Mouse (Mus musculus): ENCODE results near the gene Irgc1.
"Not testable (repeated sequence)": the region's sequence is repeated elsewhere in the genome, so short reads cannot be mapped to it uniquely, and the experiment has no call there.

Irgc1 gene

DNA sequence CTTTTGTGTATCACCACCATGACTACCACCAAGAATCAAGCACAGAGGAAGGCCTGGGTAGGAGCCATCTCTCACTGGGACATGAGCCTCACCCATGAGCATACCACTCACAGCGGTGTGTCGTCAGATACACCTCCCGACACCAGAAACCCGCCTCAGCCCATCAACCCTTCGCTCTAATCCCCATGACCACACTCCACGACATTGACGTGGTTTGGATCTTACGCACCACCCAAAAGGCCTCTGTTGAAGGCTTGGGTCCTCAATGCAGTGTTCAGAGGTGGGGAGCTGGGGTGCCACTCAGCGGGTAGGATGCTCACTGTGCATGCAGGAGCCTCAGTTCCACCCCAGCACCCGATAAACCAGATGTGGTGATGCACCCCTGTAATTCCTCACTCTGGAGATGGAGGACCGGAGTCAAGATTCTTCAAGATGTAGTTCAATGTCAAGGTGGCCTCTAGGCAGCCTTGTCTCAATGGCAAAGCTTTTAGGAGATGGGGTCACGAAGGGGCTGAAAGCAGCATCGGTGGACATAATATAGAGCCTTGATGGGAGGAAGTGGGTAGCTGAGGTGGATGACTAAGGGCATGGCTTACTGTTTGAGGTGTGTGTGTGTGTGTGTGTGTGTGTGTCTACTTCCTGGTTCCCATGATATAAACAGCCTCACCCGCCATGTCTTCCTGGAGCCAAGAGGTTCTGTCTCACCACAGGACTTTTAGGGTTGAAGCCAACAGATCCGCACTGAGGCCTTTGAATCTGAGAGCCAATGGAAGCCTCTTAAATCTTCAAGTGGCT, 21.3 kb downstream of the Irgc1 start:
- DNase-seq, result no peak

DNA sequence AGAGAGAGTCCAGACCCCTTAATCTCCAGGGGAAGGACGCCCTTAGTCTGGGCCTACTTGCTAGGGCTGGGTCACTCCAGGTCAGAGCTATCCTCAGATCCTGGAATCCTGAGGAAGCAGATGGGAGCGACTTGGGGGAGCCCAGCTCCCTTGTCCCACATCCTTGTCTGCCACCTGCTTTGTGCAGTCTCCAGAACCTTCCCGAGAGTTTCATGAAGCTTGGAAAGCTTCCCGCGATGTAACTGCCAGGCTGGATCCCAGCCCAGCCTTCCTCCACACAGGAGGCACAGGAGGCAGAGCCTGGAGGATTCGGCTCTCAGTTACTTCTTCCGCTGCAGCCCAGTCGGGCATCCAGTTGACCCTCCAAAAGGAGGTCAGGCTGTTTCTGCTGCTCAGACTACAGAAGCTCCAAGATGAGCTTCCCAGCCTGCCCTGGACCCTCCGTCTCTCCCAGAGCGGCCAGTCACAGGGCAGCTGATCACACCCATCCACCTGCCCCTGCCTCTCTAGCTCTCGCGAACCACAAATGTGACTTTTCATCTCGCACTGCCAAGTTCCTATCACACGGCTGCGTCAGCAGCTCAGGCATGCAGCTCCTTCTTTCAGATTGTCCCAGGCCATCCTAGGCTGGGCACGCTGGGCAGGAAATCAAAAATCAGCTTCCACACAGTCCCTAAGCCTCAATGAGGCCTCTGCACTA, 22.5 kb downstream of the Irgc1 start:
- no peak for DNase-seq

DNA sequence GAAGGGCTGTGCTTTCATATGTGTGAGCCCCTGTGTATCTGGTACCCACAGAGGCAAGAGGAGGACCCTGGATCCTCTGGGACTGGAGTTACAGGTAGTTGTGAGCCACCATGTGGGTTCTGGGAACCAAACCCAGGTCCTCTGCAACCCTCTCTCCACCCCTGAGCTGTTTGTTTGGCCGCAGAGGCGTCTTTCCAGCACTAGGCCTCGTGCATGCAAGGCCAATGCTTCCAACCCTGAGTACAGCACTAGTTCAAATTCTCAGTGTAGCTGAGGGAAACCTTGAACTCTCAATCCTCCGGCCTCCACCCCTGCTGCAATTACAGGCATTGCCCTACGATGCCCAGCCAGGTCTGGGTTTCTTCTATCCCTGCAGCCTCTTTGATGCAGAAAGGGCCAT, 23.4 kb downstream of the Irgc1 start:
- DNase-seq, result no peak

- no peak for DNase-seq
Measured at GRCm38 (mm10) chr7:24427168-24427567, 24.9 kb downstream of the Irgc1 start.

DNA sequence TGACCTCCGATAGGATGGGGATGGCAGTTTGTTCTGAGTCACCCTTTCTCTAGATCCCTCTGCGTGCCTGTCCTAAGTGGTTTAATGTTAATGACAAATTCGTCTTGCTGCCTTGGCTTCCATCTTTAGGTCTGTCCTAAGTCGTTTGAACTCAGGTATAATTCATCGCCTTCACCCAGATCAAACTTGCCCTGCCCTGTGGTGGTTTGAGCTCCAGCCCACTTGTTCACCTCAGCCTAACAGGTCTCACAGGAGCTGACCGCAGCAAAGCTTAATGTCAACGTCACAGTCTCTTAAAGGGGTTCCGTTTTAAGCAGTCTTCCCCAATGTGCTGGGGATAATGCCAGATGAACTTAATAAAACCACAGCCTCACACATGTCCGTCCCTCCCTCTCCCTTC, 26.2 kb downstream of the Irgc1 start:
- DNase-seq, result no peak

GRCm38 (mm10) chr7:24423956-24424732, 28.0 kb downstream of the Irgc1 start:
- DNase-seq, result no peak

DNA sequence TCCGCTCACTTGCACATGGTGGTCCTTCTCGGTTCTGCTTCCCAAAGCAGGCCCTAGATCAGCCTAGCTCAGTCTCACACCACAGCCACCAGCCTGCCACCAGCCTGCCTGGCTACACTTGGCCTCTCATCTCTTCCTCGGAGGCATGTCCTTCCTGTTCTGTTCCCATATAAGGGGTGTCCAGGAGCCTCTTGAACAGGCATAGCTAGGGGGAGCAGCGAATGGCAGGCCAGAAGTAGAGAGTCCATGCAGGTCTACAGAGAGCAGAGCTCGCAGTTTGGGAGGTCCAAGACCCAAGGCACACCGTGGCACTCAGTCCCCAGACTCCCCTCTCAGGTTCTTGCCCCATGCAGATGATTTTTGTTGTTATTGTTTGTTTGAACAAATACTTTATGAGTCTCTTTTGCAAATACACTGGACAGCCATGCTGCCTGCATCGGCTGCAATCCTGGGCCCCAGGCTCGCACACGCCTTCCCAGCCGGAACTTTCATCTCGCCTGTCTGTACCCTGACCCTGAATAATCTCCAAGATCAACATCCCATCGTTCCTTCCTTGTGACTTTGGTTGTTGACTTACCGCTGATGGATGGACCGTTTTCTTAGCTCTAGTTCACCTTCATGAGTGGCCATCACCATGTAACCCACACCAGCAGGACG, 28.9 kb downstream of the Irgc1 start:
- no peak for DNase-seq

GRCm38 (mm10) chr7:24422251-24422650, 29.8 kb downstream of the Irgc1 start:
- no peak for DNase-seq

GRCm38 (mm10) chr7:24421648-24422047, 30.4 kb downstream of the Irgc1 start:
- DNase-seq, result no peak

DNA sequence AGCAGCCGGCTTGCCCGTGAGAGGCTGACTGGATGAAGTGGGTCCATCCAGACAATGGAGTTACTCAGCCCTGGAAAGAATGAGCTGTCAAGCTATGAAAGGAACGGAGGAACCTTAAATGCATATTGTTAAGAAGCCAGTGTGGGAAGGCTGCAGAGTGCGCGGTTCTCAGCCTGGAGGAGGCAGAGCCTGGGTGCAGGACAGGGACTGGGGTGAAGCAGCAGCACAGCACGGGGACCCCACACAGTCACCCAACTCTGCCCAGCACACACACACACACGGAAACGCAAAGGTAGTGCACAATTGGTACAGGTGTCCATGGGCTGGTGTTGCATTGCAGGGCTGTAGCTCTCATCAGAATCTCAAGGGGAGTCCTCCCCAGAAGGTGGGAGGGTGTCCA, 32.5 kb downstream of the Irgc1 start:
- DNase-seq, result peak; percentile 26

DNA sequence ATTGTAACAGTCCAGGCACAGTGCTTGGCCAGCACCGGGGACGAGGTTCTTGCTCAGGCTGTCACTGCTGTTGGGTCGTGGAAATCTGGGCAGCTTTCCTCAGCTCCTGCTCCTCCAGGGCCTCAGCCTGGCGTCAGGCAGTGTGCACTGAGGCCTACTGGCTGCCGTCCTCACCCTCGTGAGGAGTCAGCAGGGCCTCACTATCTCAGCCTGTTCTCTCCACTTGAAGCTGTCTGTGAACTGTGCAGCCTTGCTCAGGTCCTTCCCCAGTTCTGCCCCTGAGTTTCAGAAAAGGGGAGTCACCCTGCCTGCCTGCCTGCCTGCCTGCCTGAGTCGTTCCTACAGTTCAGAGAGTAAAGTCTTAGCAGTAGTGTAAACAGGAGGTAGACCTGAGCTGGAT, 36.8 kb downstream of the Irgc1 start:
- DNase-seq, result no peak

DNA sequence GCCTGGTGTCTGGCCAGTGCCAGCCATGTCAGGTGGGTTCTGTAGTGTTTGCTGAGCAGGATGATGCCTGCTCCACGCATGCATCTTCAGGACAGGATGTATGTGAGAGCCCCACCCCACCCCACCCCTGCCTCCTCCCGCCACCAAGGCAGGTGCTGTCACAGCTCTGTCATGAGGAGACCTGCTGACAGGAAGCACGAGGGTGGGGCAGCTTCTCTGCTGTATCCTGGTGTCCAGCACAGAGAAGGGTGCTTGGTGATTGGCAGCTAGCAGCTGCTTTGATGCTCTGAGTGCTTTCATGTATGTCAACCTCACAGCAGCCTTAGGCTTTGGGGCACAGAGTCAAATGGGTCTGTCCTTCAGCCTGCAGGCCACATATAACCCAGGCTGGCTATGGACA, 38.5 kb downstream of the Irgc1 start:
- DNase-seq, result no peak

GRCm38 (mm10) chr7:24410831-24411230, 41.3 kb downstream of the Irgc1 start:
- no peak for DNase-seq

DNA sequence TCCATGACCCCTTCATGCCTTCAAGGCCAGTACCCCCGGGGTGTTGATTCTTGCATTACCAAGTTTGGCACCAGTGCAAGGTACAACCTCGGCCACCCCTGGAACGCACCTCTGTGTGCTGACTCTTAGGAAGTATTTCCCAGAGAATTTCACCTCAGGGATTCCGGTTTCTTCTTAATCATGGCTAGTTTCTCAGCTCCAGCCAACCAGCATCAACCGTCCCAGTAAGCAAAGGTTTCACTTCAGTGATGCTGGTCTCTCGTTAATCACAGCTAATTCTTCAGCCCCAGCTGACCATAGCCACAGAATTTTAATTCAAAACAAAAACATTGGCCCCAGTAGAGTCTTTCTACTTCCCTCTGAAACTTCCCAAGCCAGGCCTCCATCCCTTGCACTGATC, 42.0 kb downstream of the Irgc1 start:
- DNase-seq, result no peak

DNA sequence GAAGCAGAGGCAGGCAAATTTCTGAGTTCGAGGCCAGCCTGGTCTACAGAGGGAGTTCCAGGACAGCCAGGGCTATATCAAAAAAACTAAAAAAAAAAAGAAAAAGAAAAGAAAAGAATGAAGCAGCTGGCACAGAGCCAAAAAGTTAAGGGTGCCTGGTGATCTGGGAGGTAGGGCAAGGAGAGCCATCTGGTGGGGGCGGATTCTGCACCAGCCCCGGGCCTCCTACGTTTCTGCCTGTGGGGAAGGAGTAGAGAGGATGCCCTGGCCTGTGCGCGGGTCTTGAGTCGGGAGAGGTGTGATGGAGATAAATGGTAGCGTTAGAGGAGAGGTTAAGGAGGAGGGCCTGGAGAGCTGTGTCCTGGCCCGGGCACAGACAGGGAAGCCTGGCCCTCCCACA, 43.9 kb downstream of the Irgc1 start:
- DNase-seq, result no peak

GRCm38 (mm10) chr7:24406528-24407344, 45.4 kb downstream of the Irgc1 start:
- DNase-seq, result peak; percentile 82

- DNase-seq, result no peak
Measured at GRCm38 (mm10) chr7:24405649-24406048, 46.4 kb downstream of the Irgc1 start.

DNA sequence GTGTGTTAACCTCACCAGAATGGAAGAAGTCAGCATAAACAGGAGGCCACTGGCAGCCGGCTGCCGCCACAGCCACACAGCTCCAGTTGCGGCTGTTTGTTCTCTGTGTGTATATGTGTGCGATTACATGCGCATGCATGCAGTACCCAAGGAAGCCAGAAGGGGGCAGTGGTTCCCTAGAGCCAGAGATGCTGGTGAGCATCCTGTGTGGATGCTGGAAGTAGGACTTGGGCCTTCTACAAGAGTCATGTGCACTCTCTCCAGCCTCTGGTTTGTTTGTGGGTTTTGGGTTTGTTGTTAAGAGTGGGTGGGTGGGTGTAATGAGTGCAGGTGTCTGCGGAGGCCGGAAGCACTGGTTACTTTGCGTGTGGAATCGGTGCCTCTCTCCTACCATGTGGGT, 49.2 kb downstream of the Irgc1 start:
- DNase-seq, result no peak

DNA sequence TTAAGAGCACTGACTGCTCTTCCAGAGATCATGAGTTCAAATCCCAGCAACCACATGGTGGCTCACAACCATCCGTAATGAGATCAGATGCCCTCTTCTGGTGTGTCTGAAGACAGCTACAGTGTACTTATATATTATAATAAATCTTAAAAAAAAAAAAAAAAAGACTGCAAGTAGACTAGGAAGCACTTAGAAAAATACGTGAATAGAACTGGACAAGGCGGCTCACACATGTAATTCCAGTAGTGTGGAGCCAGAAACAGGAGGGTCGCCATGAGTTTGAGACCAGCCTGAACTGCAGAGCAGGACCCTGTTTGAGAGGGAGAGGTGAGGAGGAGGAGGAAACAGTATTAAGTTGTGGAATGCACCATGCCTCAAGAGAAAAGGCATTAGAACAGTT, 51.6 kb downstream of the Irgc1 start:
- DNase-seq, result not testable (repeated sequence)

- no peak for DNase-seq
Measured at GRCm38 (mm10) chr7:24400082-24400452, 52.0 kb downstream of the Irgc1 start.

DNA sequence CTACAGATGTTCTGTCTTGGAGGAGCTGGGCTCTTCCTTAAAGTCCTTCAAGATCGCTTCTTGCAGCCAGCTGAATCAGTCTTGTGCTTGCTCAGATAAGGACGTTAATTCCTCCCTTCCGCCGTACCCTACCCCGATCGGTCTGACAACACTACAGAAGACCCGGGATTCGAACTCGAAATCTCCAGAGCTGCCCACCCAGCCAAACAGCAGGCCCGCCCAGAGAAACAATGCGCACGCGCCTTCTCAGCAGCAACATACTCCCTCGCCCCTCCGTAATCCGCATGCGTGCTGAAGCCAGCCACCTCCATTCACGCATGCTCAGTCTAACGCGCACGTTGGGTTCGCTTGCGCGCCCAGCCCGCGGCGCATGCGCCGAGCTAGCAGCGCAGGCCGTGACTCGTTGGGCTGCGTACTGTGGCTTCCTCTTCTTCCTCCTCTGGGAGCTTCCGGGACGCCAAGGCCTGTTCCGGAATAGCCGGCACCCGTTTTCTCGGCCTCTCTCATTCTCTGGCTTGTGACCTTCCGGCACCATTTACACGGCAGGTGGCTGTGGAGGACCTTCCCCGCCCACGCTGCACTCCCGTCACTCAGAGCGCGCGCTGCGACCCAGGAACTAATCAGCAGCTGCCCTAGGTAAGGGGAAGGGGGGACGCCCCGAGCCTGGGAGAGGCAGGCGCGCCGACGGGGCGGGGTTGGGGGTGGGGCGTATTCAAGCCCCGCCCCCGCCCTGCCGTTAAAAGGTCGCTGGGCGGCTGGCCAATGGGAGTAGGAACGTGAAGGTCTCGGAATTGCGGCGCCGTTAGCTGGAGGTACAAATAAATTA, 52.6 kb downstream of the Irgc1 start, which contains the start of gene Smg9:
Smg9 (plus strand) TSS at position 364 of the 826 bp plus-strand sequence.
- peak; percentile 99 for DNase-seq
